Mouse (Mus musculus) limb, embryonic 14.5 days (tissue): ENCODE data around the gene Il20ra. TPM values are rescaled to one million over a fixed set of nuclear protein-coding genes. Genes with fewer than 3 reads are reported as not detected.

Experiments used
- ATAC-seq: fragments of 200-750 bp; cut with Nextera tagmentation; 2 replicates; pipeline ENCODE4 v1.8.0; 2017; ENCODE audit warnings: low read depth, moderate number of reproducible peaks, moderate TSS enrichment; ENCODE audit not compliant: low FRiP score
- DNase-seq: peaks from one replicate; pipeline ENCODE4 v3.0.0-alpha.2; 2015; ENCODE audit warnings: low spot score
- H3K27ac ChIP-seq: fragments of 300-500 bp; sonication (generic); replicated peaks from 2 replicates; pipeline ENCODE4 v1.5.1; 2014; ENCODE audit warnings: low read depth, mild to moderate bottlenecking, low read length, moderate library complexity, mixed read lengths
- H3K27me3 ChIP-seq: fragments of 300-500 bp; sonication (generic); 2 replicates; pipeline ENCODE4 v1.6.1; 2014; ENCODE audit warnings: low read length, mixed read lengths; ENCODE audit not compliant: control insufficient read depth, insufficient read depth
- H3K36me3 ChIP-seq: fragments of 300-500 bp; sonication (generic); 2 replicates; pipeline ENCODE4 v1.6.1; 2014; ENCODE audit warnings: mild to moderate bottlenecking, low read length, moderate library complexity, mixed read lengths; ENCODE audit not compliant: control insufficient read depth, insufficient read depth
- H3K4me1 ChIP-seq: fragments of 300-500 bp; sonication (generic); 2 replicates; pipeline ENCODE4 v1.6.1; 2014; ENCODE audit warnings: antibody characterized with exemption, low read length, mixed read lengths; ENCODE audit not compliant: control insufficient read depth, insufficient read depth
- H3K4me2 ChIP-seq: fragments of 300-500 bp; sonication (generic); replicated peaks from 2 replicates; pipeline ENCODE4 v1.6.1; 2014; ENCODE audit warnings: low read depth, mild to moderate bottlenecking, low read length, moderate library complexity; ENCODE audit not compliant: severe bottlenecking
- H3K4me3 ChIP-seq: fragments of 300-500 bp; sonication (generic); replicated peaks from 2 replicates; pipeline ENCODE4 v1.5.1; 2014; ENCODE audit warnings: low read length
- H3K9ac ChIP-seq: fragments of 300-500 bp; sonication (generic); 2 replicates; pipeline ENCODE4 v1.6.1; 2014; ENCODE audit warnings: mild to moderate bottlenecking, low read depth, low read length, moderate library complexity; ENCODE audit not compliant: severe bottlenecking
- H3K9me3 ChIP-seq: fragments of 300-500 bp; sonication (generic); 2 replicates; pipeline ENCODE4 v1.6.1; 2016; ENCODE audit warnings: low read length; ENCODE audit not compliant: control insufficient read depth
- POLR2A ChIP-seq: fragments of 200-500 bp; IDR thresholded peaks from 2 replicates; pipeline ENCODE4 v1.8.0; 2012; ENCODE audit warnings: inconsistent platforms, mild to moderate bottlenecking, moderate library complexity, borderline replicate concordance; ENCODE audit not compliant: insufficient read depth, insufficient read length; ENCODE audit errors: extremely low read depth
- WGBS: fragments of 180-500 bp; shearing (Covaris S2); extraction: QIAGEN DNeasy Blood & Tissue Kit; methylation state at CpG from one replicate; pipeline ENCODE4 v1.1.7; 2014; 5-methylcytosine and 5-hydroxymethylcytosine counted together
- polyA plus RNA-seq, 2 experiments: library from polyadenylated mRNA; depleted of rRNA in 1 of 2; stranded (reverse) in 1 of 2; unstranded in 1 of 2; fragments of >200 nt; fragmentation: Nextera tagmentation in 1 of 2; extraction: Ambion mirVana in 1 of 2; gene quantifications; 2 replicates each; pipeline versions ENCODE4 v1.2.1 to v1.2.3; 2012 to 2014

Gene Il20ra
- 0.70 and 0.99 TPM in 2 replicates for polyA plus RNA-seq (2012; rRNA removed)
- polyA plus RNA-seq (2014; fragmentation: Nextera tagmentation; extraction: Ambion mirVana) = 0.45 and 1.1 TPM in 2 replicates

DNA sequence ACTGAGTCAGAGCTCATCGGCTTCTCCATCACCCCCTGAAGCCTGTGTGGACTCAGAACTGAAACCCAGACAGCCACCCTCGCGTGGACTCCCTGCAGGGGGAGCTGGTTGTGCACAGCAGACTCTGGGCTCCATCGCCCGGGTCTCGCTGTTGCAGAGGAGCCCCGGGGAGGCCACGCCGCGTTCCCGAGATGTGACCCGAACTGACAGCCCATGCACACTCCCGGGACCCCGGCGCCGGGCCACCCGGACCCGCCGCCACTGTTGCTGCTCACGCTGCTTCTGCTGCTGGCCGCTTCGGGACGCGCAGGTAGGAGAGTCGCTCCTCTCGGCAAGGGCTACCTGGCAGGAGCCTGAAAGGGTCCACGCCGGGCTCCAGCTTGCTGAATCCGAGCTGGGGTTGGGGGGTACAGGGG is at the start of gene Il20ra:
Gene Il20ra (plus strand): TSS at position 150 of the 416 bp plus-strand sequence.
- H3K4me1 ChIP-seq = no peaks in the 10 kb centered on the region
- peak within 1 kb of the TSS; percentile 50 for H3K4me3 ChIP-seq
- ATAC-seq (peak; percentile 44; the same call in 1 of the 2 replicates), DNase-seq (peak; percentile 53)
- peak within 1 kb of the TSS; percentile 85 for H3K4me2 ChIP-seq
- TF ChIP-seq POLR2A = no peak
- no peaks in the 10 kb centered on the region for H3K9me3 ChIP-seq
- peak within 1 kb of the TSS; percentile 56 for H3K9ac ChIP-seq
- H3K36me3 ChIP-seq = no peaks in the 10 kb centered on the region
- H3K27me3 ChIP-seq = peaks cover 6% of the 10 kb centered on the region; the same call in 1 of the 2 replicates
- H3K27ac ChIP-seq = no peak within 1 kb of the TSS
- 1% methylated on average over 28 of the region's 29 CpGs for WGBS

DNA sequence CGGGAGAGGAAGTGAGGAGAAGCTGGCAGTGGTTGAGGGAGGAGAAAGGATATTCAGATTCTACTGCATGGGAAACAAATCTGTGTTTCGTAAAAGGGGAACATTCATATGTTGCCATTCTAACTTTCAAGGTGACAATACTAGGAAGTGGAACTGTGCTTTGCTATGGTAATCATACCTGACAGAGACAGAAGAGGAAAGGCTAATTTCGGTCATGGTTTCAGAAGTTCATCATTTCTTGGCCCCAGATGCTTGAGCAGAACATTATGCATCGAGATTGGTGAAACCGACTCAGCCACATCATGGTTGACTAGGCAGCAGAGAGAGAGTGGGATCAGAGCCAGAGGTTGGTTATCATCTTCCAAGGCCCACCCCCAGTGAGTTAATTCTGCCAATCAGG is 43.4 kb upstream of the Il20ra start:
- WGBS = 90% methylated on average over 5 of the region's 5 CpGs
- H3K27me3 ChIP-seq = no peaks in the 10 kb centered on the region
- TF ChIP-seq POLR2A = no peak
- H3K36me3 ChIP-seq = no peaks in the 10 kb centered on the region
- no peak overlapping the region for H3K9ac ChIP-seq
- no peaks in the 10 kb centered on the region for H3K9me3 ChIP-seq
- no peak for ATAC-seq
- H3K4me1 ChIP-seq = no peaks in the 10 kb centered on the region
- H3K4me3 ChIP-seq = no peak overlapping the region
- H3K4me2 ChIP-seq = no peak overlapping the region
- no peak for DNase-seq
- H3K27ac ChIP-seq = no peak overlapping the region

DNA sequence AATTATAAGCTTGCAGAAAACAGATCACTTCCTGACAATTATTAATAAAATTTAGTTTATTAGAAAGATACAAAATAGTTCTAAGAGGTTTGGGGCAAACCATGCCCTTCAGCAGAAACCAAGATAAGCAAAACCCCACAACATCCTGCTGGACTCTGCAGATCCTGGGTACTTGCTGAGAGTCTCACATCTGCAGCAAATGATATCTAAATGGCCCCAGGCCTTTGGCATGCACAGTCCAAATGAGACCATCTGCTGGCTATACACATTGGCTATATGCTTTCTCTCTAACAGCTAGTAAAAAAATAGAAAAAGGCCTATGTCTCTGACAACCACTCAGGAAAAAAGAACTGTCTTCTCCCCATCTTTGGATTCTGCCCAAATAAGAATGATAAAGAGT is 40.4 kb upstream of the Il20ra start:
- H3K9me3 ChIP-seq = no peaks in the 10 kb centered on the region
- no peak for DNase-seq
- no peak for ATAC-seq
- H3K36me3 ChIP-seq = no peaks in the 10 kb centered on the region
- no peak for TF ChIP-seq POLR2A
- no peak overlapping the region for H3K4me2 ChIP-seq
- H3K27me3 ChIP-seq = no peaks in the 10 kb centered on the region
- no peak overlapping the region for H3K27ac ChIP-seq
- no peak overlapping the region for H3K9ac ChIP-seq
- H3K4me3 ChIP-seq = no peak overlapping the region
- H3K4me1 ChIP-seq = no peaks in the 10 kb centered on the region

DNA sequence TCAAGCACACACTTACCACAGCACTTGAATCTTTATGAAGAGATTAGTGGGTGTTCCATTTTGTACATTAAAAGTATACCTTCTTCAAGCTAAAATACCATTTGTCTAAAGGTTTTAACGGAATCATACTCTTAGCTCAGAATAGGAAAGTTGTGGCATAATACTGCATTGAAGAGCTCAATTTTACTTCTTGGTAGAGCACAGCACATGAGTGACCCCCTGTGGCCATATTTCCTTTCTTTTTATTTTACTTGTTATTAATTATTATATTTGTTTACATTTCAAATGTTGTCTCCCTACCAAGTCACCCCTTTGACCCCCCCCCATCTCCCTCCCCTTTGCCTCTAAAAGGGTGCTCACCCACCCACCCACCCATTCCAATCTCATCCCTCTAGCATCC is 39.2 kb upstream of the Il20ra start:
- Histone ChIP-seq H3K27me3 (no peaks in the 10 kb centered on the region), H3K27ac (no peak overlapping the region), H3K9me3 (no peaks in the 10 kb centered on the region), H3K9ac (no peak overlapping the region), H3K36me3 (no peaks in the 10 kb centered on the region), H3K4me2 (no peak overlapping the region), H3K4me1 (no peaks in the 10 kb centered on the region), H3K4me3 (no peak overlapping the region)
- no peak for DNase-seq
- no peak for ATAC-seq
- no peak for TF ChIP-seq POLR2A
- 86% methylated on average over 1 of the region's 1 CpGs for WGBS

DNA sequence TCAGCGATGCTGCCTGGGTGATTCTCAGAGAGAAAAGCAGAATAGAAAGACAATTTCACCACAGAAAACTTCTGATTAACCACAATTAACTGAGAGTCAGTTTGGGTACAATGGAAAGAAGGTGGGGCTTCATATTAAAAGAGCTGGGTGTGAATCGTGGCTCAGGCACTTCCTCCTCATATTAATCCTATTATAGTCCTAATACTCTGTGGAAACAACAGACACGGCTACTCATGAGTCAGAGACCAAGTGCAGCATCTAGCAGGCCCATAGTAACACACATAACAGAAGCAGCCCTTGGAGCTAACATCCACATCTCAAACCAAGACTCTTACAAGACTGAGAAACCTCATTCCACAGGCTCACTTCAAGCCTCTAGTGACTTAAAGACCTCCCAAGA is 24.7 kb upstream of the Il20ra start:
- no peak overlapping the region for H3K4me3 ChIP-seq
- no peak for DNase-seq
- H3K4me1 ChIP-seq = no peaks in the 10 kb centered on the region
- no peaks in the 10 kb centered on the region for H3K36me3 ChIP-seq
- H3K9ac ChIP-seq = no peak overlapping the region
- no peak for ATAC-seq
- no peak for TF ChIP-seq POLR2A
- WGBS = 84% methylated on average over 3 of the region's 3 CpGs
- H3K27me3 ChIP-seq = no peaks in the 10 kb centered on the region
- no peak overlapping the region for H3K4me2 ChIP-seq
- H3K27ac ChIP-seq = no peak overlapping the region
- H3K9me3 ChIP-seq = no peaks in the 10 kb centered on the region

DNA sequence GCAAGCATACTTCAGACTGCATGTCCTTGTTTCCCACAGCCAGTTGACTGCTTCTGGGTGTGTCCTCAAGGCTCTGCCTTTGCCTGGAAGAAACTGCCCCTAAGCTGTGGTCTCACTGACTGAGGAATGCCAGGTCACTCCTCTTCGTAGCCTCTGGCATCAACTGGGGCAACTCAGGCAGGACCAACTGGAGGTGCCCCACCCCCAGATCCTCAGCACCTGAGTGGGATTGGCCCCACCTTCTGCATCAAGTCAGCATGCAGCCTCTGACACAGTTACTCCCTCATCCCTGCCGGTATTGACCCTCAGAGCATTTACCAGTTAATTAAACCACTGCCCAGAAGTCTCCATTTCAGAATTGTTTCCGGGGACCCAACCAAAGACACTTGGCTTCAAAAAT is 21.1 kb upstream of the Il20ra start:
- DNase-seq = no peak
- no peak overlapping the region for H3K4me3 ChIP-seq
- no peaks in the 10 kb centered on the region for H3K9me3 ChIP-seq
- 56% methylated on average over 3 of the region's 3 CpGs for WGBS
- no peak for ATAC-seq
- H3K4me1 ChIP-seq = no peaks in the 10 kb centered on the region
- TF ChIP-seq POLR2A = no peak
- H3K27ac ChIP-seq = no peak overlapping the region
- no peaks in the 10 kb centered on the region for H3K36me3 ChIP-seq
- no peaks in the 10 kb centered on the region for H3K27me3 ChIP-seq
- H3K9ac ChIP-seq = no peak overlapping the region
- H3K4me2 ChIP-seq = no peak overlapping the region
